Mouse (Mus musculus): ENCODE measurements around the gene Lipa. TPM values are rescaled to one million over a fixed set of nuclear protein-coding genes. Genes with fewer than 3 reads are reported as not detected.

Gene Lipa
- polyA plus RNA-seq, 1 experiment: not detected

DNA sequence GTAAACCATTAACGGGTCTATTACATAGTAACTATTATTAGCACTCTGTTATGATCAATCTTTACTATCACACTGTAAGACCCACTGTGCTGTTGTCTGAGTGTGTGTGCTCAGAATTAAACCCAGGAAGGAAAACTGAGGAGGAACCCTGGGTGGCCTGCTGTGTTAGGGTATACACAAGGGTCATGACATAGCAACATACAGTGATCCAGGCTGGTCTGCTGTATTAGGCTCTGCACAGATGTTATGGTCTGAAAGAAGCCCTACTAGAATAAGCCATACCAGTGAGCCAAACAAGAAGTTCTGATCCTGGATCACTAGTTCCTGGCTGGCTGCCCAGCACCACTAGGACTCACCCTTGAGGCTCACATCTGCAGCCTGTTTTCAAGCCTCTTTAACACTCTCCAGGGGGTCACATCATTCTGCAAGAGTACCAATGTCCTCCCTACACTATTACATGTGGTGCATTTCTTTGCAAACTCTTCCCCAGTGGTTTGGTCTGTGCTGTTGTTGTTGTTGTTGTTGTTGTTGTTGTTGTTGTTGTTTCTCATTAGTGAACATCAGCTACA, 65.7 kb downstream of the Lipa start:
- Histone ChIP-seq H3K4me1 (ENCODE audit: control insufficient read depth, insufficient read depth, low read length) (no peaks in the 10 kb centered on the region), H3K27ac (ENCODE audit: insufficient read depth, low read depth, low read length) (no peak overlapping the region), H3K4me3 (ENCODE audit: insufficient read depth, low read depth, low read length) (no peak overlapping the region)
- WGBS: 88% methylated on average over 1 of the region's 1 CpGs
- TF ChIP-seq CTCF (IDR thresholded peaks at IDR 0.05; ENCODE audit: insufficient read depth, low read depth, low read length) (no peak), POLR2A (IDR thresholded peaks at IDR 0.05; ENCODE audit: insufficient read depth, low read depth, low read length) (no peak)

DNA sequence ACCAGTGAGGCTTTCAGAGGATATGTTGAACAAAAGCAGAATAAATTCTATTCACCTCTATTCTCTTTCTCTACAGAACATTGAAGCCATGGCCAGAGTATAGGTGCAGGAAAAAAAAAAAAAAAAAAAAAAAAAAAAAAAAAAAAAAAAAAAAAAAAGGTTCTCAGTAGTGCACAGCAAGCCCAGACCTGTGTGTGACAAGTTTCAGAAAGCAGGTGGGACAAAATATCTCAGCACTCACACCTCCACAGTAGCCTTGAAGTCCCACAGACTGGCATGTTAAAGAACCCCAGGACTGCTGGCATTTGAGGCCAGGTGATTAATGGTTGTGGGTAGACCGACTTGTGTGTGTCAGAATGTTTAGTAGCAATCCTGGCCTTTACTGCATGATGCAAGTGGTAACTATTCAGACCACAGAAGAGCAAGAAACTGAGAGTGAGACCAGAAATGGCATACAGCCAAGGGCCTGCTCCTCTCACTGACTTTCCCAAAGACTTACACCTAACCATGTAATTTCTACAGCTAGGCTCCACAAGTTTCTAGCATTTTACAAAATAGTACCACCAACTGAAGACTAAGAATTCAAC, 76.4 kb downstream of the Lipa start:
- TF ChIP-seq POLR2A (IDR thresholded peaks at IDR 0.05; ENCODE audit: insufficient read depth, low read depth, low read length) (no peak), CTCF (IDR thresholded peaks at IDR 0.05; ENCODE audit: insufficient read depth, low read depth, low read length) (no peak)
- WGBS: 67% methylated on average over 1 of the region's 1 CpGs
- Histone ChIP-seq H3K4me1 (ENCODE audit: control insufficient read depth, insufficient read depth, low read length) (no peaks in the 10 kb centered on the region), H3K27ac (ENCODE audit: insufficient read depth, low read depth, low read length) (no peak overlapping the region), H3K4me3 (ENCODE audit: insufficient read depth, low read depth, low read length) (no peak overlapping the region)

DNA sequence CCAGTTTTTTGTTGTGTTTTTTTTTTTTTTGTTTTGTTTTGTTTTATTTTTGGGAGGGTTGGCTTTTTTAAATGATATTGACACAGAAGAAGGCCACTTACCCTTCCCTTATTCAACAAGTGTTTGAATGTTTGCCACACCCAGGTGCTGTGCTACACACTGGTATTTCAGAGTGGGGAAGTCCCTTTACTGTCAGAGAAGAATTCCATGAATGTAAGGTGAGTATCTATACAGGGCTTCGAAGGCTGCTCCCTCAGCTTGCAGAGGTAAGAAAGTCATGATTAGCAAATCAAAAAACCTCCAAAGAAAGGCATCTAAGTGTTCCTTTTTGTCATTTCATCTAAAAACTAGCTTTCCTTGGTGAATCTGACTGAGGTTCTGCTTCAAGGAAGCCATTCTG, 78.4 kb downstream of the Lipa start:
- no peaks in the 10 kb centered on the region for H3K4me1 ChIP-seq (ENCODE audit: control insufficient read depth, insufficient read depth, low read length)
- TF ChIP-seq POLR2A (IDR thresholded peaks at IDR 0.05; ENCODE audit: insufficient read depth, low read depth, low read length) (no peak), CTCF (IDR thresholded peaks at IDR 0.05; ENCODE audit: insufficient read depth, low read depth, low read length) (no peak)
- H3K4me3 ChIP-seq (ENCODE audit: insufficient read depth, low read depth, low read length): no peak overlapping the region
- no peak overlapping the region for H3K27ac ChIP-seq (ENCODE audit: insufficient read depth, low read depth, low read length)
- 95% methylated on average over 1 of the region's 1 CpGs for WGBS

DNA sequence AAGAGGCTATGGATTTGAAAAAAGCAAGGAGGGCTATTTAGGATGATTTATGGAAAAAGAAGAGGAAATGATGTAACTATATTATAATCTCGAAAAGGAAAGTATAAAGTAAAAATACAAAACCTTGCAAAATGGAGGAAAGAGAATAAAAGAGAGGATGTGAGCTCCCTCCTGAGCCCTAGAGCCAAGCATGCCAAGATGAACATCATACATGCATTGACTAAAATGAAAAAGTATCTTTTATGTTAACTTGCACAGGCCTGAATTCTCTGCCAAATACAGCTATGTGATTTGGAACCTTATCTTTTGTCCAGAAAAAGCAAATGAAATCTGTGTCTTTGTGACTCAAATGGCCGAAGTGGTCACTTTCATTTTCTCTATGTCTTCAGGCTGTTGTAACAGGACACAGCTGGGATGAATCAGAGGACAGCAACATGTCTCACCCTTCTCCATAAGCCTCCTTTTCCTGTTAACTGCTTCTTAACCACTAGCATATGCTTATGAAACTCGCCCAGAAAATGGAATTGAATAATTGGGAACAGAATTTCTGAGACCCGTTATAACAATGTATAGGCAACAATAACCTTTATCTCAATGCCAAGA, 81.8 kb downstream of the Lipa start:
- 74% methylated on average over 4 of the region's 4 CpGs for WGBS
- H3K4me3 ChIP-seq (ENCODE audit: insufficient read depth, low read depth, low read length): no peak overlapping the region
- TF ChIP-seq POLR2A (IDR thresholded peaks at IDR 0.05; ENCODE audit: insufficient read depth, low read depth, low read length): no peak
- TF ChIP-seq CTCF (IDR thresholded peaks at IDR 0.05; ENCODE audit: insufficient read depth, low read depth, low read length): no peak
- no peak overlapping the region for H3K27ac ChIP-seq (ENCODE audit: insufficient read depth, low read depth, low read length)
- H3K4me1 ChIP-seq (ENCODE audit: control insufficient read depth, insufficient read depth, low read length): no peaks in the 10 kb centered on the region

DNA sequence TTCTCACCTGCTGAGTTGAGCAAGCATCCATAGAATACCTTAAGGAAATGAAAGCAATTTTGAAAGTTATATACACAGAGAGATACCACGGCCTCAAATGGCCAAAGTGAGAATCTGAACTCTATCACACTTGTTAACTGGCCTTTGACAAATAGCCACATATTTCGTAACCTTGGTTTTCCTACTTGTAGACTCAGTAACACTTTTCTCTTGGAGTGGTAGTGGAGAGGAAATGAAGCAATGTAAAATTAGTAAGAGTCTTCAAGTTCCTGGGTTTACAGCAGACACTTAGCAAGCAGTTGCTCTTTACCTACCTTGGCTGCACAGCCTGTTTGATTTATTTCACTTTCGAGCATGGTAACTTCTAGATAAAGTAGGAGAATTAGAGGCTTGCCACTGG, 82.5 kb downstream of the Lipa start:
- TF ChIP-seq POLR2A (IDR thresholded peaks at IDR 0.05; ENCODE audit: insufficient read depth, low read depth, low read length) (no peak), CTCF (IDR thresholded peaks at IDR 0.05; ENCODE audit: insufficient read depth, low read depth, low read length) (no peak)
- Histone ChIP-seq H3K4me1 (ENCODE audit: control insufficient read depth, insufficient read depth, low read length) (no peaks in the 10 kb centered on the region), H3K4me3 (ENCODE audit: insufficient read depth, low read depth, low read length) (no peak overlapping the region), H3K27ac (ENCODE audit: insufficient read depth, low read depth, low read length) (no peak overlapping the region)
- 84% methylated on average over 3 of the region's 3 CpGs for WGBS

Other genes starting within 250 kb of the Lipa start
- gene Fas, start 236.8 kb downstream of the Lipa start, polyA plus RNA-seq (2012; ENCODE audit: insufficient read depth, insufficient read length, low replicate concordance, missing spikeins): not detected in 2 replicates
- not detected in 2 replicates for gene Ch25h, start 52.3 kb downstream of the Lipa start, polyA plus RNA-seq (2012; ENCODE audit: insufficient read depth, insufficient read length, low replicate concordance, missing spikeins)
- not detected in 2 replicates for gene Ifit2, start 23.2 kb upstream of the Lipa start, polyA plus RNA-seq (2012; ENCODE audit: insufficient read depth, insufficient read length, low replicate concordance, missing spikeins)
- gene Ifit3, start 56.1 kb upstream of the Lipa start, polyA plus RNA-seq (2012; ENCODE audit: insufficient read depth, insufficient read length, low replicate concordance, missing spikeins): not detected in 2 replicates
- gene Ifit1bl1, start 74.5 kb upstream of the Lipa start, polyA plus RNA-seq (2012; ENCODE audit: insufficient read depth, insufficient read length, low replicate concordance, missing spikeins): not detected in 2 replicates
- gene Ifit3b, start 80.5 kb upstream of the Lipa start, polyA plus RNA-seq (2012; ENCODE audit: insufficient read depth, insufficient read length, low replicate concordance, missing spikeins): not detected in 2 replicates
- not detected in 2 replicates for gene Ifit1bl2, start 113.3 kb upstream of the Lipa start, polyA plus RNA-seq (2012; ENCODE audit: insufficient read depth, insufficient read length, low replicate concordance, missing spikeins)
- not detected in 2 replicates for gene Ifit1, start 113.4 kb upstream of the Lipa start, polyA plus RNA-seq (2012; ENCODE audit: insufficient read depth, insufficient read length, low replicate concordance, missing spikeins)
- gene Slc16a12, start 219.8 kb upstream of the Lipa start, polyA plus RNA-seq (2012; ENCODE audit: insufficient read depth, insufficient read length, low replicate concordance, missing spikeins): not detected in 2 replicates

Data from olfactory bulb, adult 2 months (tissue).